Mouse (Mus musculus) layer of hippocampus, postnatal 36 days (tissue): ENCODE results near the gene Klrc1. TPM values are rescaled to one million over a fixed set of nuclear protein-coding genes. Genes with fewer than 3 reads are reported as not detected.
"Not testable (repeated sequence)": the region's sequence is repeated elsewhere in the genome, so short reads cannot be mapped to it uniquely, and the experiment has no call there.

Experiments used
- DNase-seq, 2 experiments: peaks; one replicate each; pipeline ENCODE4 v3.0.0; 2022
- microRNA-seq, 2 experiments: library from miRNA; unstranded; fragments of <30 nt; microRNA quantifications; one replicate each; pipeline ENCODE4 v1.2.0; 2021
- total RNA-seq, 2 experiments: library from RNA; stranded (reverse); gene quantifications; 2 replicates each; pipeline ENCODE4 v1.2.3; 2021

Gene Klrc1
- total RNA-seq = not detected

DNA sequence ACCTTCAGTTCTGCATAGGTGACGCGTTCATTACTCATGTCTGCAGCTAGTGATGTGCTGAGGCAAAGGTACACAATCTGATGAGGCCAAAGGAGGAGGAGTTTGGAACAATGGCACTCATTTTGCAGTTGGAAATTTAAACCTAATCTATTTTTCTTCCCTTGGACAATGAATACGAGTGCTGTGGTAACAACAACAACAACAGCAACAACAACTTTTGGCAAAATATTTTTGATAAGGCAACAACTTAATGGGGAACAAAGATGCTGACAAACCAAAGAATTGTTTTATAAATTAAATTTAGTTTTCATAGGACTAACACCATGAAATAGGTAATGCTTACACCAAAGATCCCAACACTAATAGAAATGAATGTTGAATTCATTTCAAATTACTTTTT, at the start of gene Klrc1:
Gene Klrc1 (minus strand): TSS at position 101 of the 400 bp plus-strand sequence.
- DNase-seq = no peak

DNA sequence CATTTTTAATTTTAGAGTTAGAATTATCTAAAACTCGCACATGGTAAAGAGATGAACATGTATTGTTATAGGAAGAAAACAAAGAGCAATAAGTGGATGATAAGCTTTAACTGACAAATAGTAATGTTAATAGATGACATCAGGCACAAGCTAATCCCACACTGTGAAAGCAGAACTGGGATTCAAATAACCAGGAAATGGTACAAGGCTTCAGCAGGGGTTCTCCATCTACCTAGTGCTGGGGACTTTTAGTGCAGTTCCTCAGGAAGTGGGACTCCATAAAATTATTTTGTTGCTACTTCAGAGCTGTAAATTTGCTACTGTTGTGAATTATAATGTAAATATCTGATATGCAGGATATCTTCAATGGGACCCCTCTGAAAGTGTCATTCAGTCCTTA, 48.5 kb upstream of the Klrc1 start:
- DNase-seq = no peak

DNA sequence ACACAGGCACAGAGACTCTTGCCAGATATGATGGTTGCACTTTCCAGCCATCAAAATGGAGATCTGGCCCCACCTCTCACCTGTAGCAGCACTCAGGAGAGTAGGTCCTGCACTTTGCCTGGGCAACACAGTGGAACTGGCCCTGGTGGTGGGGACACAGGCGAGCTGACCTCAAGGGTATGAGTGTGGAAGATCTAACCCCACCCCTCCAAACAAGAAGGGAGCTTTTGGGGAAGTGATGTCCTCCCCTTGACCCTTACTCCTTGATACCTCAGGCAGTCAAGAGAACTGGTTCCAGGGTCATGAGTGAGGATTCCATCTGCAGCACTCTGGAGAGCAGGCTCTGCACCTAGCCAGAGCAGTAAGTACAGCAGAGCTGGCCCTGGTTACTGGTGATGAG, 42.6 kb upstream of the Klrc1 start:
- DNase-seq = no peak

DNA sequence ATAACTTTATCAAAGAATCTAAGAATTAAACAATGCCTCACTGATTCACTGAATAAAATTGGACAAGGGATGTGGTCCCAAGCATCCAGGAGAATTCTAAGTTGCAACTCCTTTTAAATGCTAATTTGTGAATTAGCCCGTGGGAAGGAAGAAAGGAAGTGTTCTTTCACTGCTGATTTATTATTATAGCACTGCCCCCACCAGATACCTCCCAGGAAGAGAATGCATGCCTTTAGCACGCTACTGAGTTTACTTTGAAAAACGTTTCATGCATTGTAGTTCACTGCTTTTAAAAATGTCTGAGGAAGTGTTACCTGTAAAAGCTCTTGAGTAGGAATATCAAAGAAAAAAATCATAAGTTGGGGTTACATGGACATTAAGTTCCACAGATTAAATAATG, 41.7 kb upstream of the Klrc1 start:
- no peak for DNase-seq

DNA sequence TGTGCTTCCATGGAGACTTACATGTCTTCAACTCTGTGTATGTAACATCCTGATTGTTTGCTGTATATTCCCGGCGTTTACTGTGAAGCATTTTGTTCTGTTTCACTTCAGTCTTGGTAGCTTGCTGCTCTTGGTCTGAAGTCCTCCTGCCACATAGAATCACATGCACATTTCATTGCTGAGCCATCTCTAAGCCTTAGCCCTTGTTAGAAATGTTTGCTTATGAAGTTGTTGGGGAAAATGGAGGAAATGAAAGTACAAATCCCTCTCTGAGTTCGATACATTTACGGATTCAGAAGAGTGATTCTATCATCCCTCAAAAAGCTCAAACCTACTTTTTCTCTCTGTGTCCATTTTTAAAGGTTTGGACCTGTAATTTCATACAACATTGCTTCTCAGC, 38.3 kb upstream of the Klrc1 start, which contains the start of gene Klri1:
Gene Klri1 (minus strand): TSS at position 101 of the 400 bp plus-strand sequence.
- DNase-seq = no peak

DNA sequence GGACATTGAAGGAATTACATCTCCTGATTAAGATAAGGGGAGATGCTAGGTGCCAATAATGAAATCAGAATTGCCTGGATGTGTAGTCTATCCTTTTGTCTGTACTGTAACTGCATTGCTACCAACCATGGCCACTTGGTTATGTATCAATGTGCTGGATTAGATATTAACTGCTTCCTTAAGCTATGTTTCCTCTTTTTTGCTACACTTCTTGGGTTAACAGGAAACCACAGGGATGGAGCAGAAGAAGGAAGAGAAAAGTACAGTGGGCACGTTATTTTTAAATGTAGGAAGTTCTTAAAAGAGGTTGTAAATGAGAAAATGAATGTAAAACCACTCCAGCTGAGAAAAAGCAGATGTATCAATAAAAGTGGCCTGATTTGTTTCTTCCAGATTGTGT, 34.8 kb upstream of the Klrc1 start:
- no peak for DNase-seq

DNA sequence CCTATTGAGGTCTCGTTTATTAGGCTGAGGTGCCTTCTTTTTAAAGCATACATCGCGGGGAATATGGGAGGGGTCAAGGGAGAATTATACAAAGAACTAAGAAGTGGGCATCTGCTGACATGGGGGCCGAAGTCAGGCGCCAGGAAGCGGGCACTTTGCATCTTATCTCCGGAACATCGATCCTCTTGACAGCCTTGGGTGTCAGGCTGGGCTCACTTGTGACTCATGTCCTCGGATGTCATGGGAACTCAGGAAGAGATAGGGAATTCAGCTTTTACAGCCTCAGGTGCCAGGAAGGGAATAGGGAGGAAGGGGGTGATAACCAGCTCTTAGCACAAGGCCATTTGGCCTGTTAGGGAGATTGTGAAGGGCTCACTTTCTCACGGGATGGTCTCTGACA, 12.7 kb upstream of the Klrc1 start:
- DNase-seq = not testable (repeated sequence)

DNA sequence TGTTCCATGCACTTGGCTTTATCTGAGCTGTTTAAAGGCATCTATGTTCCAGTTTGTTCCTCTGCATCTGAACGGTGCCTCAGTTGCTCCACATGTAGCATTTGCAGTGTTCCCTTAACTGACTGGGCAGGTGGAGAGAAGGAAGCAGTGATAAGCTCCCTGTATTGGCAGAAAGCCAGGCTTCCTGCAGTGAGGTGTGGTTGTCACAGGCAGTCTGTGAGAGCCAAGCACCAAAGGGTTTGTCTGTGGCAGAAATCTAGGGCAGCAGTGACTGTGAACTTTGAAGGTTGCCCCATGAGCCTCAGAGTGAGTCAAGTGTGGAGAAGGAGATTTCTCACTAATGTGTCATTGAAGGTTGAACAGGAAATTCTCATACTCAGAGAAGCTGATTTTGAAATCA, 1.6 kb upstream of the Klrc1 start:
- no peak for DNase-seq

DNA sequence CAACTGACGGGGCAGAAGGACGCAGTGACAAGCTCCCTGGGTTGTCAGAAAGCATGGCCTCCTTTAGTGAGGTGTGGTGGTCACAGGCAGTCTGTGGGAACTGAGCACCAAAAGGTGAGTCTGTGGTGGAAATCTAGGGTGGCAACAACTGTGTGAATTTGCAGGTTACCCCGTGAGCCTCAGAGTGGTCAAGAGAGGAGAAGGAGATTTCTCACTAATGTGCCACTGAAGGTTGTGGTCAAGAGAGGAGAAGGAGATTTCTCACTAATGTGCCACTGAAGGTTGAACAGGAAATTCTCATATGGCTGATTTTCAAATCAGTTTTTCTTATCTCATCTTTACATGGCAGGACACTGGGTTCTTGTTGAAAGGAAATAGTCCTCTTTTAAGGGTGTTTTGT, 17.5 kb downstream of the Klrc1 start:
- not testable (repeated sequence) for DNase-seq

DNA sequence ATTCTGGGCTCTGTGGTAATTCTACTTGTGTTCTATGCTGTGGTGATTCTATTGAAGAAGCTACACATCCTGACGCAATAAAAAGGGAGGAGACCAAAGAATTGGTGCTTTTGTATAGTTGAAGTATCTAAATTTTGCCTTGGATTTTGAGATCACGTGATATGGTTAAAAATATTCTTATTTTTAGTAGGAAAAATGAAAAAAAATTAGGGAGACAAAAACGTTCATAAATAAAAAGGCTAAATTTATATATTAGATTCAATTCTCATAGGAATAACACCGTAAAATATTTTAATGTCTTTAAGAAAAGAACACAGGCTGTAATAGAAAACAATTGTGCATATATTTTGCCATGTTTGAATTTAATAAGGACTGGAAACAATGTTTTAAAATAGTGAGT, 18.2 kb downstream of the Klrc1 start, which contains the start of gene Klrc2:
Gene Klrc2 (minus strand): TSS at position 101 of the 400 bp plus-strand sequence.
- not testable (repeated sequence) for DNase-seq

DNA sequence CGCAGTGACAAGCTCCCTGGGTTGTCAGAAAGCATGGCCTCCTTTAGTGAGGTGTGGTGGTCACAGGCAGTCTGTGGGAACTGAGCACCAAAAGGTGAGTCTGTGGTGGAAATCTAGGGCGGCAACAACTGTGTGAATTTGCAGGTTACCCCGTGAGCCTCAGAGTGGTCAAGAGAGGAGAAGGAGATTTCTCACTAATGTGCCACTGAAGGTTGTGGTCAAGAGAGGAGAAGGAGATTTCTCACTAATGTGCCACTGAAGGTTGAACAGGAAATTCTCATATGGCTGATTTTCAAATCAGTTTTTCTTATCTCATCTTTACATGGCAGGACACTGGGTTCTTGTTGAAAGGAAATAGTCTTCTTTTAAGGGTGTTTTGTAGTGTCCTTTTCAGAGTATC, 34.7 kb downstream of the Klrc1 start:
- DNase-seq = not testable (repeated sequence)

DNA sequence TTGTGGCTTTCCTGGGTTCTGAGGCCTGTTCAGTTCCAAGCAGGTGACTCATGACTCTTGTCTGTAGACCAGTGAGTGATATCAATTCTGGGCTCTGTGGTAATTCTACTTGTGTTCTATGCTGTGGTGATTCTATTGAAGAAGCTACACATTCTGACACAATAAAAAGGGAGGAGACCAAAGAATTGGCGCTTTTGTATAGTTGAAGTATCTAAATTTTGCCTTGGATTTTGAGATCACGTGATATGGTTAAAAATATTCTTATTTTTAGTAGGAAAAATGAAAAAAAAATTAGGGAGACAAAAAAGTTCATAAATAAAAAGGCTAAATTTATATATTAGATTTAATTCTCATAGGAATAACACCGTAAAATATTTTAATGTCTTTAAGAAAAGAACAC, 35.5 kb downstream of the Klrc1 start, which contains the start of gene Klrc3:
Gene Klrc3 (minus strand): TSS at position 101 of the 400 bp plus-strand sequence.
- not testable (repeated sequence) for DNase-seq

DNA sequence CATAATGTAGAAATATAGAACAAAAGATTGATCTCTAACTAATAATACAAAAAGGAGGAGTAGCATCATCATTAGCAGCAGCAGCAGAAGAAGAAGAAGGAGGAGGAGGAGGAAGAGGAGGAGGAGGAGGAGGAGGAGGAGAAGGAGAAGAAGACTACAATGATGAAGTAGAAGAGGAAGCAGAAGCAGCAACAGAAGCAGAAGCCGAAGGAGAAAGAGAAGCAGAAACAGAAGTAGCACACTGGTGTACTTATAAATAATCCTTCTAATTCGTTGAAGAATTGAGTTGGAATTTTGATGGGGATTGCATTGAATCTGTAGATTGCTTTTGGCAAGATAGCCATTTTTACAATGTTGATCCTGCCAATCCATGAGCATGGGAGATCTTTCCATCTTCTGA, 47.7 kb downstream of the Klrc1 start:
- DNase-seq = not testable (repeated sequence)

DNA sequence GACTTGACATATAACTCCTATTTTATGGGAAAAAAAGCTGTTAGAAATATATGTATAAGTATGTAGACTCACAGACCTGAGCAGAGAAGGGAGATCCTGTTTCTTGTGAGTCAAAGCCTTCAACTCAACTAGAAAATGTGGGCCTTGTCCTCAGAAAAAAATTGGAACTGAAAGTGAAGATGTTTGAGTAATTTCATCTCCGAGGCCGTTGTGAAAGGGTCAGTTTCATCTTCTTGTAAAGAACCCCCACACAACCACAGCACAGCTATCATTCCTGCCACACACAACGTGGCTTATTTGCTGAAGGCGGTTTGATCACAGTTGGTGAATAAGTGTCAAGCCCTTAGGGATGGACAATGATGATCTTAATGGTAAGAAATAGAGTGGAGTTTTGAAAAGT, 55.0 kb downstream of the Klrc1 start, which contains the start of gene Klrk1:
Gene Klrk1 (minus strand): TSS at position 130 of the 400 bp plus-strand sequence.
- no peak for DNase-seq

Small RNA genes within 50 kb of the gene (microRNA-seq; reads per million reads assigned to microRNA genes)
- gene Mir680-1 = 0 reads per million in 2 experiments

Other genes starting within 250 kb of the Klrc1 start
- gene Clec1a, start 227.0 kb downstream of the Klrc1 start, total RNA-seq = 1 to 10 TPM; 3.6 to 4.1 TPM
- gene Olr1, start 171.8 kb downstream of the Klrc1 start, total RNA-seq = not detected
- not detected for gene Tmem52b, start 166.4 kb downstream of the Klrc1 start, total RNA-seq
- gene Gabarapl1, start 145.8 kb downstream of the Klrc1 start, total RNA-seq = 100 to 1,000 TPM; 613 to 662 TPM
- not detected for gene Klre1, start 101.1 kb downstream of the Klrc1 start, total RNA-seq
- gene Klrd1, start 87.2 kb downstream of the Klrc1 start, total RNA-seq = not detected
- gene Klrk1, start 55.1 kb downstream of the Klrc1 start, total RNA-seq = not detected
- gene Klrc3, start 35.6 kb downstream of the Klrc1 start, total RNA-seq = not detected
- gene Klrc2, start 18.3 kb downstream of the Klrc1 start, total RNA-seq = not detected
- gene Klri1, start 38.2 kb upstream of the Klrc1 start, total RNA-seq = not detected
- gene Klri2, start 61.5 kb upstream of the Klrc1 start, total RNA-seq = not detected
- gene Gm156, start 105.3 kb upstream of the Klrc1 start, total RNA-seq = not detected
- not detected for gene Gm17631, start 183.7 kb upstream of the Klrc1 start, total RNA-seq
- gene Klra17, start 197.7 kb upstream of the Klrc1 start, total RNA-seq = not detected
- gene Klra5, start 238.7 kb upstream of the Klrc1 start, total RNA-seq = not detected